Mouse (Mus musculus) embryonic facial prominence, embryonic 11.5 days (tissue): ENCODE results near the gene Banp. TPM values are rescaled to one million over a fixed set of nuclear protein-coding genes. Genes with fewer than 3 reads are reported as not detected.

Source experiments
- ATAC-seq: fragments of 200-750 bp; cut with Nextera tagmentation; replicated peaks from 2 replicates; pipeline ENCODE4 v1.8.0; 2017; ENCODE audit warnings: low read depth; ENCODE audit not compliant: insufficient number of reproducible peaks, low FRiP score, low TSS enrichment
- DNase-seq: peaks from one replicate; pipeline ENCODE4 v3.0.0-alpha.2; 2015; ENCODE audit warnings: low spot score
- H3K27ac ChIP-seq: fragments of 300-500 bp; sonication (generic); replicated peaks from 2 replicates; pipeline ENCODE4 v1.5.1; 2014; ENCODE audit warnings: mild to moderate bottlenecking, low read depth, low read length, control low read depth
- H3K27me3 ChIP-seq: fragments of 300-500 bp; sonication (generic); 2 replicates; pipeline ENCODE4 v1.6.1; 2014; ENCODE audit warnings: mild to moderate bottlenecking, low read length, moderate library complexity, mixed read lengths; ENCODE audit not compliant: control insufficient read depth, insufficient read depth
- H3K36me3 ChIP-seq: fragments of 300-500 bp; sonication (generic); replicated peaks from 2 replicates; pipeline ENCODE4 v1.6.1; 2014; ENCODE audit warnings: low read depth, mild to moderate bottlenecking, low read length, moderate library complexity, mixed read lengths; ENCODE audit not compliant: control insufficient read depth, insufficient read depth
- H3K4me1 ChIP-seq: fragments of 300-500 bp; sonication (generic); 2 replicates; pipeline ENCODE4 v1.6.1; 2014; ENCODE audit warnings: low read length, mixed read lengths; ENCODE audit not compliant: control insufficient read depth, insufficient read depth
- H3K4me2 ChIP-seq: fragments of 300-500 bp; sonication (generic); 2 replicates; pipeline ENCODE4 v1.6.1; 2014; ENCODE audit warnings: low read depth, mild to moderate bottlenecking, control low read depth, low read length, moderate library complexity
- H3K4me3 ChIP-seq: fragments of 300-500 bp; sonication (generic); 2 replicates; pipeline ENCODE4 v1.5.1; 2014; ENCODE audit warnings: low read depth, low read length, control low read depth
- H3K9ac ChIP-seq: fragments of 300-500 bp; sonication (generic); replicated peaks from 2 replicates; pipeline ENCODE4 v1.6.1; 2014; ENCODE audit warnings: mild to moderate bottlenecking, control low read depth, low read length
- H3K9me3 ChIP-seq: fragments of 300-500 bp; sonication (generic); replicated peaks from 2 replicates; pipeline ENCODE4 v1.6.1; 2016; ENCODE audit warnings: mild to moderate bottlenecking, low read length, inconsistent platforms, mixed read lengths; ENCODE audit not compliant: control insufficient read depth
- WGBS: fragments of 180-500 bp; shearing (Covaris S2); extraction: QIAGEN DNeasy Blood & Tissue Kit; methylation state at CpG from one replicate; pipeline ENCODE4 v1.1.7; 2014; 5-methylcytosine and 5-hydroxymethylcytosine counted together
- polyA plus RNA-seq: library from polyadenylated mRNA; unstranded; fragments of >200 nt; fragmentation: Nextera tagmentation; extraction: Ambion mirVana; gene quantifications from 2 replicates; pipeline ENCODE4 v1.2.1, GENCODE M21; 2014

The Banp gene
- 50.5 and 56.2 TPM in 2 replicates for polyA plus RNA-seq

DNA sequence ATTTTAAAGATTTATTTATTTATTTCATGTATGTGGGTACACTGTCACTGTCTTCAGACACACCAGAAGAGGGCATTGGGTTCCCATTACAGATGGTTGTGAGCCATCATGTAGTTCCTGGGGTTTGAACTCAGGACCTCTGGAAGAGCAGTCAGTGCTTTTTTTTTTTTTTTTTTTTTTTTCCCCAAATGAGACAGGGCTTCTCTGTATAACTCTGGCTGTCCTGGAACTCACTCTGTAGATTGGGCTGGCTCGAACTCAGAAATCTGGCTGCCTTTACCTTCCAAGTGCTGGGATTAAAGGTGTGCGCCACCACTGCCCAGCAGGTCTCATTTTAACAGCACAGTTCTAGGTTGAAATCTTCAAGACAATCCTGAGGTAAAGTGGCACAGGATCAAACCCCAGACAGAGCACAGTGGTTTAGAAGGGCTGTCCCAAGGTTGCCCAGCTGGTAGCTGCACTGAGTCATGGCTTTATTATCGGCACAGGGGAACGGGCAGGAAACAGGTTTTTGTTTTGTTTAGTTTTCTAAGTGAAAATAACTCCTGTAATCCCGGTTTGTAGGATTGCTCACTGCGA is at the start of gene Banp:
Gene Banp, plus strand, starts transcription at position 529 of the 579 bp plus-strand sequence.
- Histone ChIP-seq H3K4me1 (peaks cover 4% of the 10 kb centered on the region; the same call in 1 of the 2 replicates), H3K27me3 (no peaks in the 10 kb centered on the region), H3K4me3 (peak within 1 kb of the TSS; percentile 95), H3K27ac (peak within 1 kb of the TSS; percentile 84), H3K9ac (peak within 1 kb of the TSS; percentile 98), H3K36me3 (no peaks in the 10 kb centered on the region), H3K9me3 (no peaks in the 10 kb centered on the region), H3K4me2 (peak within 1 kb of the TSS; percentile 79)
- ATAC-seq = no peak
- no peak for DNase-seq
- 67% methylated on average over 6 of the region's 6 CpGs for WGBS

- Histone ChIP-seq H3K36me3 (no peaks in the 10 kb centered on the region), H3K9ac (no peak overlapping the region; the same call in 1 of the 2 replicates), H3K4me3 (no peak overlapping the region), H3K27ac (no peak overlapping the region), H3K27me3 (no peaks in the 10 kb centered on the region), H3K9me3 (no peaks in the 10 kb centered on the region; the same call in 1 of the 2 replicates), H3K4me2 (no peak overlapping the region), H3K4me1 (peaks cover 6% of the 10 kb centered on the region)
- 41% methylated on average over 8 of the region's 8 CpGs for WGBS
- no peak for ATAC-seq
- DNase-seq = peak; percentile 26
These were observed 47.9 kb upstream of the Banp start for GRCm38 (mm10) chr8:121901498-121902236.

GRCm38 (mm10) chr8:121903977-121904376 is 45.6 kb upstream of the Banp start:
- H3K4me2 ChIP-seq = no peak overlapping the region
- H3K4me1 ChIP-seq = peaks cover 6% of the 10 kb centered on the region
- H3K36me3 ChIP-seq = no peaks in the 10 kb centered on the region
- H3K9ac ChIP-seq = no peak overlapping the region
- ATAC-seq = no peak
- DNase-seq = no peak
- no peak overlapping the region for H3K27ac ChIP-seq
- H3K4me3 ChIP-seq = no peak overlapping the region
- no peaks in the 10 kb centered on the region; the same call in 1 of the 2 replicates for H3K27me3 ChIP-seq
- WGBS = 71% methylated on average over 6 of the region's 6 CpGs
- no peaks in the 10 kb centered on the region; the same call in 1 of the 2 replicates for H3K9me3 ChIP-seq

GRCm38 (mm10) chr8:121904999-121905398 is 44.6 kb upstream of the Banp start:
- Histone ChIP-seq H3K9me3 (no peaks in the 10 kb centered on the region; the same call in 1 of the 2 replicates), H3K27ac (no peak overlapping the region), H3K9ac (no peak overlapping the region), H3K4me2 (no peak overlapping the region), H3K27me3 (no peaks in the 10 kb centered on the region; the same call in 1 of the 2 replicates), H3K4me1 (peaks cover 6% of the 10 kb centered on the region), H3K36me3 (no peaks in the 10 kb centered on the region), H3K4me3 (no peak overlapping the region)
- no peak for DNase-seq
- 84% methylated on average over 9 of the region's 9 CpGs for WGBS
- no peak for ATAC-seq

DNA sequence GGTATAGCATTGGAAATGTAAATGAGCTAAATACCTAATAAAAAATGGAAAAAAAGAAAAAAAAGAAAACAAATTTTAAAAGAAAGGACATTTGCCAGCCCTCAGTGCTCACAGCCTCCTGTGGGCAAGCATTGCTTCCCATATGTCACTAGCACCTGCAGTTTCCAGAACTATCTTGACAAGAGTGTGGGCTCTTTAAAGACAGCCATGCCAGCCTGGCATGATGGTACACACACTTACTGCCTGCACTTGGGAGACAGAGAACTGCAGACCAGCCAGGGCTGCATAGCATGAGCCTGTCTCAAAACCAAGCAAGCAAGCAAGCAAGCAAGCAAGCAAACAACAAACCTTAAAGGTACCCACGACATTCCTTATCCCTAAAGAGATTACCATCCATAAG is 44.1 kb upstream of the Banp start:
- Histone ChIP-seq H3K4me1 (peaks cover 6% of the 10 kb centered on the region), H3K9ac (no peak overlapping the region)
- 56% methylated on average over 1 of the region's 1 CpGs for WGBS

DNA sequence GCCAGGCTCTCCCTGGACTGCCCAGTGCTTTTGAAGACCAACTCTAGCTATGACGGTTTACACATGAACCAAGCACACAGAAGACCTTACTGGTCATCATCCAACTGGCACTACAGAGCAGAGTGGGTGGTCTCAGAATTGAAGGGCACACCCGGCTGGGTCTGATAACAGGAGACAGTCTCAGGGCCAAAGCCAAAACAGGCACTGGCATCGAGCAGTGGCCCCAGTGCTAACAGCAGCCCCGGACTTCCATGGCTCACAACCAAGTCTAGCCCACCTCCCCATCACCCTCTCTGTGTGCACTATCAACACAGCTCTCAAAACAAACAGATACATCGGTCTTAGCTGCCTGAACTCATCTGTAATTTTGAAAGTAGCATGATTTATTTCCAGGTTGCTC is 43.7 kb upstream of the Banp start:
- Histone ChIP-seq H3K4me1 (peaks cover 6% of the 10 kb centered on the region), H3K9ac (peak overlapping the region; percentile 27; the same call in 1 of the 2 replicates), H3K4me2 (peak overlapping the region; percentile 97), H3K9me3 (no peaks in the 10 kb centered on the region; the same call in 1 of the 2 replicates), H3K36me3 (no peaks in the 10 kb centered on the region), H3K27ac (no peak overlapping the region), H3K27me3 (no peaks in the 10 kb centered on the region; the same call in 1 of the 2 replicates), H3K4me3 (peak overlapping the region; percentile 67; the same call in 1 of the 2 replicates)
- DNase-seq (no peak), ATAC-seq (no peak)
- 34% methylated on average over 5 of the region's 5 CpGs for WGBS

More for the DNA sequence above, 44.1 kb upstream of the Banp start:
- Histone ChIP-seq H3K27ac (no peak overlapping the region), H3K4me2 (no peak overlapping the region), H3K9me3 (no peaks in the 10 kb centered on the region; the same call in 1 of the 2 replicates), H3K36me3 (no peaks in the 10 kb centered on the region), H3K27me3 (no peaks in the 10 kb centered on the region; the same call in 1 of the 2 replicates), H3K4me3 (0 out of 2 replicates have a peak overlapping the region, but pooled peaks have one; percentile 67)
- no peak for DNase-seq
- ATAC-seq = no peak

GRCm38 (mm10) chr8:121906542-121907512 is 42.7 kb upstream of the Banp start:
- H3K9ac ChIP-seq = peak overlapping the region; percentile 71
- peak overlapping the region; percentile 67 for H3K4me3 ChIP-seq
- ATAC-seq (peak; percentile 66; the same call in 1 of the 2 replicates), DNase-seq (peak; percentile 60)
- under 1% methylated on average over 72 of the region's 72 CpGs for WGBS
- H3K36me3 ChIP-seq = no peaks in the 10 kb centered on the region
- no peak overlapping the region for H3K27ac ChIP-seq
- H3K4me1 ChIP-seq = peaks cover 5% of the 10 kb centered on the region
- H3K4me2 ChIP-seq = peak overlapping the region; percentile 97
- H3K27me3 ChIP-seq = no peaks in the 10 kb centered on the region; the same call in 1 of the 2 replicates
- no peaks in the 10 kb centered on the region; the same call in 1 of the 2 replicates for H3K9me3 ChIP-seq
